14 mouse cellular contexts compared by ENCODE assay signal in genomic region chr1:161268116-161268515, GRCm38 (mm10). TPM values are rescaled to one million over a fixed set of nuclear protein-coding genes. Genes with fewer than 3 reads are reported as not detected.
DNase-seq lines count a peak whose midpoint lies in the region; ATAC-seq and TF ChIP-seq lines count a peak whose summit lies in the region.
"Had no signal": no experiment of that assay in that cellular context is flagged by ENCODE, and none has a peak within 500 bp of the region (broad histone marks: within the 10 kb centered on the region; RNA-seq: fewer than 3 reads in every experiment).

No protein-coding gene starts in this region.

- H3K36me3 ChIP-seq in lung, embryonic 16.5 days (ENCODE audit: control insufficient read depth, insufficient read depth, low read length) = no peaks in the 10 kb centered on the region
- no peaks in the 10 kb centered on the region for H3K36me3 ChIP-seq in liver, embryonic 16.5 days (ENCODE audit: control insufficient read depth, insufficient read depth)
- H3K36me3 ChIP-seq: limb, embryonic 13.5 days; midbrain, embryonic 13.5 days had no signal

- no peak for TF ChIP-seq CTCF in lung, adult 2 months (IDR thresholded peaks at IDR 0.05; ENCODE audit: insufficient read depth, low read length)

- no peak for DNase-seq in lung, adult 2 months
- DNase-seq in skeletal muscle tissue, adult 2 months (ENCODE audit: low read depth, low spot score) = peak; percentile 32
- no peak for DNase-seq in thymus, adult 18-20 months
- DNase-seq in spleen, postnatal 10 days (ENCODE audit: low spot score in 2 of 2) = no peak
- DNase-seq: cerebellum, adult 11 months; kidney, postnatal 36 days; right cerebral cortex, postnatal 14 days had no signal

- no peaks in the 10 kb centered on the region for H3K27me3 ChIP-seq in lung, embryonic 16.5 days (ENCODE audit: control insufficient read depth, insufficient read depth, low read depth, low read length)
- H3K27me3 ChIP-seq in liver, embryonic 16.5 days (ENCODE audit: control insufficient read depth, insufficient read depth, low read depth, low read length) = no peaks in the 10 kb centered on the region
- H3K27me3 ChIP-seq: limb, embryonic 13.5 days; midbrain, embryonic 13.5 days; Patski had no signal

- no peaks in the 10 kb centered on the region for H3K9me3 ChIP-seq in lung, embryonic 16.5 days (ENCODE audit: control insufficient read depth, low read length)
- H3K9me3 ChIP-seq in liver, embryonic 16.5 days (replicated peaks; ENCODE audit: control insufficient read depth, low read length) = no peaks in the 10 kb centered on the region
- H3K9me3 ChIP-seq: limb, embryonic 13.5 days; midbrain, embryonic 13.5 days had no signal

- 58% methylated on average over 7 of the region's 7 CpGs for WGBS in lung, embryonic 16.5 days
- 51% methylated on average over 7 of the region's 7 CpGs for WGBS in lung, adult 2 months
- 40% methylated on average over 7 of the region's 7 CpGs for WGBS in liver, embryonic 16.5 days (ENCODE audit: insufficient replicate concordance)

- no peak overlapping the region for H3K9ac ChIP-seq in lung, embryonic 16.5 days (ENCODE audit: low read length)
- H3K9ac ChIP-seq in liver, embryonic 16.5 days (ENCODE audit: low read depth, low read length) = no peak overlapping the region
- H3K9ac ChIP-seq: limb, embryonic 13.5 days; midbrain, embryonic 13.5 days had no signal

- no peak overlapping the region for H3K27ac ChIP-seq in lung, embryonic 16.5 days (ENCODE audit: low read length)
- peak overlapping the region; percentile 75 for H3K27ac ChIP-seq in liver, embryonic 16.5 days (ENCODE audit: low read length)
- H3K27ac ChIP-seq: limb, embryonic 13.5 days; midbrain, embryonic 13.5 days had no signal

- ATAC-seq in lung, embryonic 16.5 days (ENCODE audit: low read depth) = 0 out of 2 replicates have a peak, but pooled peaks have one; percentile 37
- peak; percentile 60 to 71; a peak in 1 of 4 replicates for ATAC-seq in hematopoietic stem cell, adult 5-6 weeks (replicated peaks in 1 of 2; ENCODE audit: insufficient read depth in 1 of 2, low FRiP score in 2 of 2, low TSS enrichment in 1 of 2, low read depth in 1 of 2, poor library complexity in 2 of 2, severe bottlenecking in 2 of 2)
- peak; percentile 61 for ATAC-seq in liver, embryonic 16.5 days (ENCODE audit: low read depth)
- no peak for ATAC-seq in cerebellum, adult (ENCODE audit: insufficient number of reproducible peaks, low FRiP score, low TSS enrichment)
- ATAC-seq: midbrain, embryonic 13.5 days; Patski had no signal

- H3K4me3 ChIP-seq in lung, embryonic 16.5 days (ENCODE audit: low read length) = no peak overlapping the region
- H3K4me3 ChIP-seq in lung, adult 2 months (replicated peaks; ENCODE audit: extremely low read depth, low read depth, low read length) = no peak overlapping the region
- no peak overlapping the region for H3K4me3 ChIP-seq in liver, embryonic 16.5 days (ENCODE audit: low read depth, low read length)
- H3K4me3 ChIP-seq: limb, embryonic 13.5 days; midbrain, embryonic 13.5 days had no signal

- no peak overlapping the region for H3K4me2 ChIP-seq in lung, embryonic 16.5 days (ENCODE audit: low read depth, low read length)
- H3K4me2 ChIP-seq in liver, embryonic 16.5 days (ENCODE audit: low read depth, low read length) = peak overlapping the region; percentile 37
- H3K4me2 ChIP-seq: limb, embryonic 13.5 days; midbrain, embryonic 13.5 days had no signal

- no peak for TF ChIP-seq POLR2A in lung, adult 2 months (IDR thresholded peaks at IDR 0.05; ENCODE audit: borderline replicate concordance, extremely low read depth, low read depth, low read length)

- peaks cover 7% of the 10 kb centered on the region; the same call in 1 of the 2 replicates for H3K4me1 ChIP-seq in lung, embryonic 16.5 days (replicated peaks; ENCODE audit: control insufficient read depth, insufficient read depth, low read length)
- peaks cover 11% of the 10 kb centered on the region for H3K4me1 ChIP-seq in lung, adult 2 months (ENCODE audit: control insufficient read depth, insufficient read depth, low read length)
- H3K4me1 ChIP-seq in liver, embryonic 16.5 days (ENCODE audit: control insufficient read depth, low read depth, low read length) = peaks cover 15% of the 10 kb centered on the region
- H3K4me1 ChIP-seq: limb, embryonic 13.5 days; midbrain, embryonic 13.5 days had no signal

RNA-seq across cellular contexts. Expression of gene Prdx6, which starts 17.1 kb away (rescaled TPM):
- 458 and 477 TPM in 2 replicates for polyA plus RNA-seq in lung, embryonic 16.5 days (2015; fragmentation: Nextera tagmentation; extraction: Ambion mirVana)
- polyA plus RNA-seq in lung, adult 2 months (2012; rRNA removed) = 304 and 466 TPM in 2 replicates
- total RNA-seq in hematopoietic stem cell, adult 5-6 weeks (2017) = 432 and 477 TPM in 2 replicates
- 383 and 398 TPM in 2 replicates for polyA plus RNA-seq in liver, embryonic 16.5 days (2015; fragmentation: Nextera tagmentation; extraction: Ambion mirVana)
